Mouse (Mus musculus): ENCODE measurements around the gene Ssbp3. TPM values are rescaled to one million over a fixed set of nuclear protein-coding genes. Genes with fewer than 3 reads are reported as not detected.
A peak's percentile ranks its signal among the peaks of the same experiment; 100 is the strongest.

Gene Ssbp3
- polyA plus RNA-seq, 1 experiment from 2014 or later, result 175 TPM

DNA sequence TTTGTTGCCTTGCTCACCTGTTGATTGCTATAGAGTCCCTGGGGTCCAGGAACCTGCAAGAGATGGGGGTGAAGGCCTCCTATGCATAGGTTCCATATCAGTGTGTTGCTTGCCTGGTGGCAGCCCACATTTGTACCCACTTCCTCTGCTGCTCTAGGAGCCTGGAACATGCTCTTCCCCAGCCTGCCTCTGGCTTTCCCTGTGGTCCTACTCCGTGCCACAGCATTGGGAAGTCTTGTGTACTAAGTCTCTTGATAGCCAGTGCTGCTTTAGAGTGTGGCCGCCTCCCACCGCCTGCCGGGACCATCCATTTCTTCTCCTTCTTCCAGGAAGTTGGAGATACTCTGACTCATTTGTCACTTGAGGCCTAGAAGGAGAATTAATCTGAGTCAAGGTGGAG, 13.7 kb downstream of the Ssbp3 start:
- Histone ChIP-seq H3K36me3 (replicated peaks) (peaks cover 18% of the 10 kb centered on the region; the same call in 1 of the 2 replicates), H3K4me1 (peaks cover 77% of the 10 kb centered on the region)

DNA sequence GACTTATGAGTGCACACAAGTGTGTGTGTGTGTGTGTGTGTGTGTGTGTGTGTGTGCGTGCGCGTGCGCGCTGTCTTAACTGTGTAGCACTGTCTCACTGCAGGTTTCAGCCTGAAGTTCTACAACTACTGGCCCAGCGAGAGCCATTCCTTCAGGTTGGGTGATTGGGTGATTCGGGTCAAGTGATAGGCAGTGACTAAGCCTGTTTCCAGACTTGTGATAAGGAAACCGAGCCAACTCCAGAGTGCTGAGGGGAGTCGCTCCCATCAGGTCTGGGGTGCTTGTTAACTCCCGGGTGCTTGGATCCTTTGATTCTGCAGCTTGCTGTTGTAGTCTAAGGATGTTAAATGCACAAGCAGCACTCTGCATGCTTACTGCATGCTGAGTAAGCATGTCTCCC, 14.4 kb downstream of the Ssbp3 start:
- H3K9ac ChIP-seq, result no peak overlapping the region
- ATAC-seq (replicated peaks), result no peak
- H3K4me1 ChIP-seq, result peaks cover 73% of the 10 kb centered on the region
- no peak overlapping the region for H3K27ac ChIP-seq
- no peak overlapping the region for H3K4me2 ChIP-seq
- 90% methylated on average over 10 of the region's 10 CpGs for WGBS
- no peak overlapping the region for H3K4me3 ChIP-seq
- no peaks in the 10 kb centered on the region for H3K27me3 ChIP-seq (replicated peaks)
- peaks cover 13% of the 10 kb centered on the region; the same call in 1 of the 2 replicates for H3K36me3 ChIP-seq (replicated peaks)
- H3K9me3 ChIP-seq, result no peaks in the 10 kb centered on the region

More for the DNA sequence above, 13.7 kb downstream of the Ssbp3 start:
- no peak for ATAC-seq (replicated peaks)
- Histone ChIP-seq H3K4me3 (no peak overlapping the region), H3K9ac (no peak overlapping the region), H3K9me3 (no peaks in the 10 kb centered on the region), H3K4me2 (no peak overlapping the region), H3K27me3 (replicated peaks) (no peaks in the 10 kb centered on the region), H3K27ac (no peak overlapping the region)
- 90% methylated on average over 4 of the region's 4 CpGs for WGBS

DNA sequence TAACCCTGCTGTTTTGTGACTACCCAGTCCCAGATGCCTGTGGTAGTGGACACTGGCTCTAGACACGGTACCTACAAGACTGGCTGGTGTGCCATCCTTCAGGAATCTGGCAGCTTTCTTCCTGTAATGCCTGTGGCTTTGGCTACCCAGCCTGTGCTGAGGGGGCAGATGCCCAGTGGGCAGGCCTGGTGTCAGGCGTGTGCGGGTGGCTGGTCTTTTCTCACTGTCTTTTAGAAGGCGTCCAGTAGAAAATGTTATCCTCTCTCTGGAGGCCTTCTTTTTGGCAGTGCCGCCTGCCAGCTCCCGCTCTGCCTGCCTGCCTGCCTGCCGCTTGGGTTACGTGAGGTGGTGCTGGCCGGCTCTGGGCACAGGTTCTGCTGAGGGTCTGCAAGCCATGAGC, 15.9 kb downstream of the Ssbp3 start:
- no peaks in the 10 kb centered on the region for H3K27me3 ChIP-seq (replicated peaks)
- no peak overlapping the region for H3K9ac ChIP-seq
- 71% methylated on average over 9 of the region's 9 CpGs for WGBS
- H3K4me3 ChIP-seq, result no peak overlapping the region
- no peak for ATAC-seq (replicated peaks)
- peaks cover 71% of the 10 kb centered on the region for H3K4me1 ChIP-seq
- H3K36me3 ChIP-seq (replicated peaks), result peaks cover 13% of the 10 kb centered on the region; the same call in 1 of the 2 replicates
- peak overlapping the region; percentile 25; the same call in 1 of the 2 replicates for H3K27ac ChIP-seq
- H3K4me2 ChIP-seq, result no peak overlapping the region
- no peaks in the 10 kb centered on the region for H3K9me3 ChIP-seq

DNA sequence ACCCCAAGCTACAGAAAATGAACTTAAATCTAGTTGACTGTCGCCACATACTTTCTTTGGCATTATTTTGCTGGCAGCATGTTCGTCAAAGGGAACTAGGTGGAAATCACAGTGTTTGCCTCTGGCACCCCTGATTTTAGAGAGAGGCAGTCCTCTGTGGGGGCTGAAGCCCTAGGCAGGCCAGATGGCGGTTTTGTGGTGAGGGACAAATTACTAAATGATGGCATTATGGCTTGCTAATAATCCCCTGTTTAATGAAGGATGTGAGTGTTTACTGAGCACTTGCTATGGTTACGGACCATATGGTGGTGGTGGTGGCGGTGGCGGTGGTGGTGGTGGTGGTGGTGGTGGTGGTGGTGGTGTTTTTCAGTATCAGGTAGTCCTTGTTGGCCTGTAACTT, 16.5 kb downstream of the Ssbp3 start:
- no peak overlapping the region for H3K9ac ChIP-seq
- no peak overlapping the region for H3K4me3 ChIP-seq
- 67% methylated on average over 6 of the region's 6 CpGs for WGBS
- H3K27me3 ChIP-seq (replicated peaks), result no peaks in the 10 kb centered on the region
- H3K4me2 ChIP-seq, result no peak overlapping the region
- peaks cover 13% of the 10 kb centered on the region; the same call in 1 of the 2 replicates for H3K36me3 ChIP-seq (replicated peaks)
- ATAC-seq (replicated peaks), result no peak
- H3K27ac ChIP-seq, result no peak overlapping the region
- H3K9me3 ChIP-seq, result no peaks in the 10 kb centered on the region
- peaks cover 64% of the 10 kb centered on the region for H3K4me1 ChIP-seq

DNA sequence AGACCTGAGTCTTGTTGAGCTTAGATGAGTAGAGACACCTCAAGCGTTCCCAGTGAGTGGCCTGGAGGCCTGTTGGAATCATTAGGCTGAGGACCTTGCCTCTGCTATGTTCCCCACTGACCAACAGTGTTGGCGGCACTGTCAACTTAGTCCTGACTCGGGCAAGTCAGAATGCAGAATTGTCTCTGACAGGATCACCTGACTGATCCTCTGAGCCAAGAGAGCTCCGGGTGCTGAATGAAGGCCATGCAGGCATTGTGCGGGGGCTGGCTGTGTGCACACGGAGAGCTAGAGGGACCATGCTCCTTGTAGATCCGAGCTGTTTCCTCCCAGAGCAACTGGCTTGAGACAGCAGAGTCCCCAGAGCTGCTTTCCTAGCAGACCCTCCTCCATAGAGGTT, 18.5 kb downstream of the Ssbp3 start:
- H3K9me3 ChIP-seq, result no peaks in the 10 kb centered on the region
- WGBS, result 61% methylated on average over 7 of the region's 7 CpGs
- H3K36me3 ChIP-seq (replicated peaks), result 0 out of 2 replicates have a peak, but pooled peaks cover 6% of the 10 kb centered on the region
- H3K27me3 ChIP-seq (replicated peaks), result no peaks in the 10 kb centered on the region
- H3K9ac ChIP-seq, result no peak overlapping the region
- H3K4me2 ChIP-seq, result no peak overlapping the region
- no peak for ATAC-seq (replicated peaks)
- peaks cover 59% of the 10 kb centered on the region for H3K4me1 ChIP-seq
- H3K27ac ChIP-seq, result no peak overlapping the region
- H3K4me3 ChIP-seq, result no peak overlapping the region

DNA sequence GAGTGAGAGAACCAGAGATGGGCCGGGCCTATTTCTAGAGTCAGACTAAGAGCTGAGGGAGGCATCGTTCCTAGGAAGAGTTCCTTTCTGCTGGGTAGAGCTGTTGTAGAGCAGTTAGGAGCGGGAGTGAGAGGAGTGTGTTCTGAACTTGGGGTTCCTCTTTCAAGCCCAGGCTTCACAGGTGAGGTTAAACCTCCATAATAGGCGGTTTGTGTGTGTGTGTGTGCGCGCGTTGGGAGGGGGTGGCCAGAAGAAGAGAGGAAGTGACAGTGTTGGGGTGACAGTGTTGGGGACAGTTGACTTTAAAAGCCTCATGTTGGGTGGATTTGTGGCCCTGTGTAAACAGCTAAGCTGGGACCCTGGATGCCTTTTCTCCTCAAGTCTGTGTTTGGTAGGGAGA, 22.1 kb downstream of the Ssbp3 start:
- Histone ChIP-seq H3K36me3 (replicated peaks) (no peaks in the 10 kb centered on the region), H3K27me3 (replicated peaks) (no peaks in the 10 kb centered on the region), H3K27ac (no peak overlapping the region), H3K9ac (no peak overlapping the region), H3K4me3 (no peak overlapping the region), H3K4me1 (peaks cover 76% of the 10 kb centered on the region), H3K9me3 (no peaks in the 10 kb centered on the region), H3K4me2 (no peak overlapping the region)
- no peak for ATAC-seq (replicated peaks)
- WGBS, result 90% methylated on average over 7 of the region's 7 CpGs

DNA sequence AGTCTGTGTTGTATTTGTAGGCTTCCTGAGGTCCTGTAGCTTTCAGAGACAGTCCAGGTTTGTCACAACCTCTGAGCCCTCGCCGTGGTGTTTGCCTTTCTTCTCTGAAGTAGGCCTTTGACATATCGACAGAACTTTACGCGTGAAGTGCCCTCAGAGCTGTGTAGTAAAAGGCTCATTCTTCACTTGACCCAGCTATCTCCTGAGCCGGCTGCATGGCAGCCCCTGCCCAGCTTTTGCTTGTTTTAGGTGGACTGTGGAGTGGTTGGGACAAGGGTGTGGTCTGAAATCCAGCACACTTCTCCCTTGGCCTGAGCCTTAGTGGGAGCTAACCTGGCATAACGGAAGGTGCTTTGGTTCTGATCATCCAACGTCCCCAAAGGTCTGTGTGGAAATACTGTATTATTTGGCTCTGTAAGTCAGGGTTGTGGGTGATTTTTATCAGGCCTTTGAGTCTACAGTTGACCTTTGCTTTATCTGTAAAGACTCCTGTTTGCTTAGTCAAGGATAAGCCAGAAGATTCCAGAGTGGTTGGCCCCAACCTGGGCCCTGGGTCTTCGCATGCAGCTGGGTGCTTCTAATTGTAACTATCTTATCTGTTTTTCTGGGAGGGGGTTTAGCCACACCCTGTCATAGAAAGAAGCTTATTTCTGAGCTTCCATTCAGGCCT, 23.4 kb downstream of the Ssbp3 start:
- Histone ChIP-seq H3K4me2 (no peak overlapping the region), H3K9me3 (no peaks in the 10 kb centered on the region), H3K9ac (no peak overlapping the region), H3K4me3 (no peak overlapping the region), H3K4me1 (peaks cover 78% of the 10 kb centered on the region), H3K27me3 (replicated peaks) (no peaks in the 10 kb centered on the region), H3K27ac (no peak overlapping the region), H3K36me3 (replicated peaks) (no peaks in the 10 kb centered on the region)
- ATAC-seq (replicated peaks), result no peak
- 74% methylated on average over 9 of the region's 9 CpGs for WGBS

DNA sequence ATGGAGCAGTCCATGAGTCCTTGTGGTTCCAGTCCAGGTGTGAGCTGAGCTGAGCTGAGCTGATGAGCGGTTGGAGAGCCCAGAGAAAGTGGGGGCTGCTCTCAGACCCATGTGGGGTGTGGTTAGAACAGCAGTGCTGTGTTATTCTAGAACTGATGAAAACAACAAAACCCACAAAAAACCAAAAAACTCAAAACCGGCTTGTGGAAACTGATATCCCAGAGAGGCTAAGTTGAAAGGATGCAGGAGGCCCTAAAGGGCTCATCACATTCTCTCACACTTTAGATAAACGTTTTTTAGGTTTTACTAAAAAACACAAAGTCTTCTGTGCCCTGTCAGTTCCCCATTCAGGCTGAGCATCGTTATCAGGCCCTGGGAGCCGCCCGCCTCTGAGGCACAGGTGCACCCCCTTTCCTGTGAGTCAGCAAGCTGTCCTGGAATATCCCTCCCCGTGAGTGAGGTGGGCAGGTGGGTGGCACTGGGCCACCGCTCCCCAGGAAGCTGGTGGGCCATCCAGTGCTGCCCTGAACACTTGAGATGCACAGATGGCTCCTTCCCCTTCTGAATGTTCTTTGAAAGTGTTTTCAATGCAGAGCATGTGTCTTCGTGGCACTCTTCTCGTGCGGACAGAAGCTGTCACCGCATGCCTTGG, 24.6 kb downstream of the Ssbp3 start:
- ATAC-seq (replicated peaks), result no peak
- H3K27ac ChIP-seq, result peak overlapping the region; percentile 59
- peaks cover 82% of the 10 kb centered on the region for H3K4me1 ChIP-seq
- no peak overlapping the region for H3K9ac ChIP-seq
- 34% methylated on average over 12 of the region's 12 CpGs for WGBS
- no peak overlapping the region for H3K4me3 ChIP-seq
- H3K9me3 ChIP-seq, result no peaks in the 10 kb centered on the region
- H3K36me3 ChIP-seq (replicated peaks), result no peaks in the 10 kb centered on the region
- no peak overlapping the region for H3K4me2 ChIP-seq
- H3K27me3 ChIP-seq (replicated peaks), result no peaks in the 10 kb centered on the region

DNA sequence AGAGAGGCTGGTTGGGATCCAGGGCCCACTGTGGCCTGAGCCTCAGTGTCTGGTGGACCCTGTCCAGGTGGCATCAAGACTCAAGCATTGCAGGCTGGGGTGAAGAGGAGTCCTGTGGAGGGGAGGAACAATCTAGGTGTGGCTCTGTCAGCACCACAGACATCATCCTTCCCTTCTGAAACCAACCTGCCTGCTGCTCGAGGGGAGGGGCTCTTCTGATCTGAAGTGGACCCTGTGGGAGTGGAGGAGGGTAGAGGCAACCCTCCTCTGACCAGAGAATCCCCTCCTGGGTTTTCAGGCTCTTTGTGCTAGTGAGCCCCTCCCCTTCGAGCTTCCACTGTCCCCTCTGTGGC, 25.1 kb downstream of the Ssbp3 start:
- no peaks in the 10 kb centered on the region for H3K27me3 ChIP-seq (replicated peaks)
- H3K9ac ChIP-seq, result no peak overlapping the region
- peaks cover 82% of the 10 kb centered on the region for H3K4me1 ChIP-seq
- no peak overlapping the region for H3K4me3 ChIP-seq
- 3% methylated on average over 2 of the region's 2 CpGs for WGBS
- no peaks in the 10 kb centered on the region for H3K36me3 ChIP-seq (replicated peaks)
- peak overlapping the region; percentile 59 for H3K27ac ChIP-seq
- H3K4me2 ChIP-seq, result no peak overlapping the region
- no peaks in the 10 kb centered on the region for H3K9me3 ChIP-seq
- ATAC-seq (replicated peaks), result peak; percentile 12; the same call in 1 of the 2 replicates

DNA sequence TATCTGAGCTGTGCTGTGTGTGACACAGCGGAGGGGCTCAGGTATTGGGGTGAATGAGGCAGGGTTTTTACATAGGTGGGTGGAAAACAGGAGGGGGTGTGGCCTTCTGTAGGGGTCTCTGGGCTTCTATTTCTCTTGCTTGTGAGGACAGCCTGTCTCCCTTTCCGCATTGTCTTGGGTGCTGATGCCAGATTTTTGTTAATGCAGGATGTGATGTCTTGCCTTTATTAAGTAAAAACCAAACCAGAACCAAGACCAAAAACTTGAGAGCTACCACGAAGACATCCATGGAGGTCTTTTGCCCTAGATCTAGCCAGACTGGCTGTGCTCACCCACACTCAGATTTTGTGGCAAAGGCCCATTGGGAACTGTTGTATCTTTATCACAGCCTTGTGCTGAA, 25.5 kb downstream of the Ssbp3 start:
- H3K4me1 ChIP-seq, result peaks cover 82% of the 10 kb centered on the region
- no peak for ATAC-seq (replicated peaks)
- H3K27me3 ChIP-seq (replicated peaks), result no peaks in the 10 kb centered on the region
- H3K9ac ChIP-seq, result peak overlapping the region; percentile 4; the same call in 1 of the 2 replicates
- no peak overlapping the region for H3K4me3 ChIP-seq
- H3K27ac ChIP-seq, result peak overlapping the region; percentile 59
- H3K4me2 ChIP-seq, result no peak overlapping the region
- no peaks in the 10 kb centered on the region for H3K9me3 ChIP-seq
- no peaks in the 10 kb centered on the region for H3K36me3 ChIP-seq (replicated peaks)
- WGBS, result 38% methylated on average over 3 of the region's 3 CpGs

DNA sequence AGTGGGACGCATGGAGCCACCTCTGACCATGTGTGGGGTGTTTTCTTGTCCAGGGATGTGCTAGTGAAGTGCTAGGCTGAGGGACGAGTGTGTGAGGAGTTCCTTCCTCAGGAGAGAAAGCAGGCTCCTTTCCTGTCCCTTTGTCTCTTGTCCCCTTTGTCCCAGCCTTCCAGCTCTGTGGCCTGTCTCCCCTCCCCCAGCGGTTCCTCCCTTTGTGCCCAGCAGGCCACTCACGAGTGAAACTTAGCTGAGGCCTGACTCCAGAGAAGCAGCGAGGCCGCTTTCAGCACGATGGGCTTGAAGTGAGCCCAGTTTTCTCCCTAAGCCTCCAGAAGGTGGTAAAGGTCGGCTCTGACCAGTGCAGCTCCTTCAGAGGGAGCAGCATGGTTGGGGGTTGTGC, 26.2 kb downstream of the Ssbp3 start:
- Histone ChIP-seq H3K9ac (no peak overlapping the region), H3K27ac (peak overlapping the region; percentile 59), H3K4me1 (peaks cover 85% of the 10 kb centered on the region), H3K27me3 (replicated peaks) (no peaks in the 10 kb centered on the region), H3K4me3 (no peak overlapping the region), H3K9me3 (no peaks in the 10 kb centered on the region), H3K36me3 (replicated peaks) (no peaks in the 10 kb centered on the region), H3K4me2 (no peak overlapping the region)
- no peak for ATAC-seq (replicated peaks)
- WGBS, result 6% methylated on average over 8 of the region's 8 CpGs

DNA sequence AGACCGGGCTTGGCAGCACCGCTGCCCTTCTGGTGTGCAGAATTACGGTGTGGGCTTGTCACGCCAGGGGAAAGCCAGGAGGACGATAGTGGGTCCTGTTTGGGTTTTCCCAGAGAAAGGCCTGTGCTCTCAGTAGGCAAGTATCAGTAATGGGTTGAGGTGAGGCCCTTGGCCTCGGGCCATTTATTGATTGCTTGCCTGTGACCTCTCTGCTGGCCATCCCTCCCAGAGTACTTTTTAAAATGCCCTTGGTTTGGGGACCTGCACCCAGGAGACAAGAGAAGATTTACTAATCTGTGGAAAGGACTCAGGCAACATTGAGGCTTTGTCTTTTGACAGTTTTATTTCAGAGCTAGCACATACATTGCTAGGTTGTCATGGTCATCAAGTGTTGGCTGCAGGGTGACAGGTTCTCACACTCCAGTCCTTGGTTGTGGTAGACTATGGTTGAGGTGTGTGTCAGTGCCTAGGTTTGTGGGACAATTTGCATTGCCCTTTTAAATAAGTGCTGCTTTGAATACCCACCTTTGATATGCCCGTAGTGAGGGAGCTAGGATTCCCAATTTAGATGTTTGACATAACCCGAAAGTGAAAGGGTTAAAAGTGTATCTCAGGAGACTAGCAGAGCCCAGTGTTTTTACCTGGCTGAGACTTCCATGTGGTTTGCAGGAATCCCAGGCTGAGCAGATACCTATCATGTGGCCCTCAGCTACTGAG, 28.2 kb downstream of the Ssbp3 start:
- Histone ChIP-seq H3K9ac (no peak overlapping the region), H3K9me3 (no peaks in the 10 kb centered on the region), H3K4me3 (no peak overlapping the region), H3K4me2 (no peak overlapping the region), H3K36me3 (replicated peaks) (no peaks in the 10 kb centered on the region), H3K27me3 (replicated peaks) (no peaks in the 10 kb centered on the region), H3K4me1 (peaks cover 98% of the 10 kb centered on the region), H3K27ac (peak overlapping the region; percentile 77)
- WGBS, result 49% methylated on average over 8 of the region's 8 CpGs
- no peak for ATAC-seq (replicated peaks)

All from midbrain, embryonic 15.5 days (tissue).